Mouse (Mus musculus) bone marrow macrophage, adult 2 months (primary cell): ENCODE data around the gene Bahcc1.

Experiments
- CTCF ChIP-seq: IDR thresholded peaks from 2 replicates; pipeline ENCODE4 v1.5.1; 2012; ENCODE audit warnings: low read depth, mild to moderate bottlenecking, low read length, moderate library complexity
- POLR2A ChIP-seq: IDR thresholded peaks from 2 replicates; pipeline ENCODE4 v1.6.1; 2012; ENCODE audit warnings: mild to moderate bottlenecking, low read depth, low read length, borderline replicate concordance

DNA sequence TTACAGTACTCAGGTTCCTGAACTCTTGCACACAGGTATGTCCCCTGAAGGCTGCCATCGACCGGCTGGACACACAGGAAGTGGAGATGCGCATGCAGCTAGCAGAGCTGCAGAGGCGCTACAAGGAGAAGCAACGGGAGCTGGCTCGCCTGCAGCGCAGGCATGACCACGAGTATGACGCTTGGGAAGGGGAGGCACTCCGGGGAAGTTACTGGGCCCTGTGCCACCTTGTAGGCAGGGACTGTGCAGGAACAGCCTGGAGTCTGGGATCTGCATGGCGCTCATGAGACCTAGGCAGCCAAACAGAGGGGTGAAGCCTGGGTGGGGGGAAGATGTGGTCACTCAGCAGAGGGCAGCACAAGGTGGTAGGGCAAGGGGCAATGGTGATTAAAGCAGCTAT, 46.6 kb downstream of the Bahcc1 start:
- TF ChIP-seq POLR2A, result no peak
- TF ChIP-seq CTCF, result no peak
